Mouse (Mus musculus) limb, embryonic 13.5 days (tissue): Measurements from ENCODE around the gene Zfyve26. TPM values are rescaled to one million over a fixed set of nuclear protein-coding genes. Genes with fewer than 3 reads are reported as not detected.

ENCODE experiments used
- ATAC-seq: fragments of 200-750 bp; cut with Nextera tagmentation; 2 replicates; pipeline ENCODE4 v1.8.0; 2017; ENCODE audit warnings: low read depth, moderate number of reproducible peaks, moderate TSS enrichment; ENCODE audit not compliant: low FRiP score
- H3K27ac ChIP-seq: fragments of 300-500 bp; sonication (generic); 2 replicates; pipeline ENCODE4 v1.5.1; 2015; ENCODE audit warnings: inconsistent platforms, mild to moderate bottlenecking, moderate library complexity
- H3K27me3 ChIP-seq: fragments of 300-500 bp; sonication (generic); 2 replicates; pipeline ENCODE4 v1.6.1; 2015; ENCODE audit warnings: mild to moderate bottlenecking, inconsistent platforms
- H3K36me3 ChIP-seq: fragments of 300-500 bp; sonication (generic); 2 replicates; pipeline ENCODE4 v1.6.1; 2015; ENCODE audit warnings: inconsistent platforms, mild to moderate bottlenecking, moderate library complexity
- H3K4me1 ChIP-seq: fragments of 300-500 bp; sonication (generic); 2 replicates; pipeline ENCODE4 v1.6.1; 2015; ENCODE audit warnings: inconsistent platforms
- H3K4me2 ChIP-seq: fragments of 300-500 bp; sonication (generic); replicated peaks from 2 replicates; pipeline ENCODE4 v1.6.1; 2015; ENCODE audit warnings: inconsistent platforms, mild to moderate bottlenecking, moderate library complexity
- H3K4me3 ChIP-seq: fragments of 300-500 bp; sonication (generic); 2 replicates; pipeline ENCODE4 v1.5.1; 2015; ENCODE audit warnings: moderate library complexity, mild to moderate bottlenecking, inconsistent platforms
- H3K9ac ChIP-seq: fragments of 300-500 bp; sonication (generic); 2 replicates; pipeline ENCODE4 v1.6.1; 2015; ENCODE audit warnings: mild to moderate bottlenecking, inconsistent platforms
- H3K9me3 ChIP-seq: fragments of 300-500 bp; sonication (generic); 2 replicates; pipeline ENCODE4 v1.6.1; 2016; ENCODE audit warnings: inconsistent platforms
- WGBS: fragments of 180-500 bp; shearing (Covaris S2); methylation state at CpG from one replicate; pipeline ENCODE4 v1.1.7; 2015; 5-methylcytosine and 5-hydroxymethylcytosine counted together
- polyA plus RNA-seq: library from polyadenylated mRNA; unstranded; fragments of >200 nt; fragmentation: Nextera tagmentation; extraction: Ambion mirVana; gene quantifications from 2 replicates; pipeline ENCODE4 v1.2.1, GENCODE M21; 2015

The Zfyve26 gene
- polyA plus RNA-seq, 1 experiment from 2014 or later: 14.2 TPM

DNA sequence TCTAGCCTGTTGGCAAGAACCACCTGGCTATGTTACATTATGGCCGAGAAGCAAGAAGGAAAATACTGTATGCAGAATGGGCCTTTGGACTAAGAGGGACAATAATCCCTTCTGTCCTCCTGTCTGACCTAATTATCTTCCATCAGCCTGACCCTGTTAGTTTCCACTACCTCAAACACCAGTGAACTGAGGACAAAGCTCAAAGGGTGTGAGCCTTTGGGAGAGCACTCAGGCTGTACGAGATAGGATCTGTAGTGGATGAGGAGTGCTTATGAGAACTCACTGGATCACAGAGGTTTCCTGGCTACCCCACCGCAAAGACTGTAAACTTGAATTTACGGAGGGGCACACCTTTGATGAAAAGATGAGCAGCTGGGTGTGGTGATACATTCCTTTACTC, 17.6 kb upstream of the Zfyve26 start:
- 92% methylated on average over 4 of the region's 4 CpGs for WGBS
- H3K36me3 ChIP-seq: no peaks in the 10 kb centered on the region
- no peak overlapping the region for H3K4me2 ChIP-seq
- no peak overlapping the region for H3K9ac ChIP-seq
- H3K4me3 ChIP-seq: no peak overlapping the region
- H3K27me3 ChIP-seq: no peaks in the 10 kb centered on the region
- ATAC-seq: no peak
- H3K27ac ChIP-seq: no peak overlapping the region
- H3K9me3 ChIP-seq: no peaks in the 10 kb centered on the region
- H3K4me1 ChIP-seq: no peaks in the 10 kb centered on the region

DNA sequence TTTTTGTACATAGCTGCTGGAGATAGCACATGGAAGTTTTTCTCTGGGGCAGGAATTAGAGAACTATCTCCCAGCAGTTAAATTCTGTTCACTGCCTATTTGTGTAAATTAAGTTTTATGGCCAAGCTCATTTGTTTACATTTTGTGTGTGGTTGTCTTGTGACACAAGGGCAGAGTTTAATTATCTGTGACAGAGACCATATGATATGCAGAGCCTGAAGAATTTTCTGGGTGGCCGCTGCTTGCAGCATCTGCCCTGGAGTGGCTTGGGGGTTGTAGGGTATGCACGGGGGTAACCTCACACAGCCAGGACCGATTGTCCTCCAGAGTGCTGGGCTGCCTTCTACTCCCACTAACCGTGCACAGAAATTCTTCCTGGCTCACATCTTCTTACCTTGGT, 9.9 kb upstream of the Zfyve26 start:
- H3K4me2 ChIP-seq: no peak overlapping the region
- H3K27me3 ChIP-seq: no peaks in the 10 kb centered on the region
- H3K36me3 ChIP-seq: peaks cover 7% of the 10 kb centered on the region; the same call in 1 of the 2 replicates
- no peak for ATAC-seq
- no peak overlapping the region for H3K27ac ChIP-seq
- no peak overlapping the region for H3K4me3 ChIP-seq
- H3K4me1 ChIP-seq: no peaks in the 10 kb centered on the region
- 67% methylated on average over 4 of the region's 4 CpGs for WGBS
- no peak overlapping the region for H3K9ac ChIP-seq
- no peaks in the 10 kb centered on the region for H3K9me3 ChIP-seq

DNA sequence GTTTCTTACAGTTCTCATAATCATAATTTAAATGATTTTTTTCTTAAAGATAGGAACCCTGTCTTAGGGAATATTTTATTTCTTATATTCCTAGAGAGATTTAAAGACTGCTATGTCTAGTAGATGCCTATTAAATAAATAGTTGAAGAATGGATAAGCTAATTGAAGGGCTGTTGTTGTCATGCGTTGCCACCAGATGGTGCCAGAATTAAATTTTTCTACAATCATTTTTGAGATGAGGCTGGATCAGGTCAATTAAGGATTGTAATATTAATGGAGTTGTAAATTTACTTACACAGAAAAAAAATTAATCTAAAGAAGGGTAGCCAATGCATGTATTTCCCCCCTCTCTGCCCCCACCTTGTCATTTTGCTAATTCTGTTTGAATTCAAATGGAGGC, 9.0 kb upstream of the Zfyve26 start:
- Histone ChIP-seq H3K4me1 (no peaks in the 10 kb centered on the region), H3K27me3 (no peaks in the 10 kb centered on the region), H3K9me3 (no peaks in the 10 kb centered on the region), H3K4me2 (no peak overlapping the region), H3K36me3 (peaks cover 7% of the 10 kb centered on the region; the same call in 1 of the 2 replicates), H3K27ac (no peak overlapping the region), H3K9ac (no peak overlapping the region), H3K4me3 (no peak overlapping the region)
- ATAC-seq: no peak
- 72% methylated on average over 1 of the region's 1 CpGs for WGBS

DNA sequence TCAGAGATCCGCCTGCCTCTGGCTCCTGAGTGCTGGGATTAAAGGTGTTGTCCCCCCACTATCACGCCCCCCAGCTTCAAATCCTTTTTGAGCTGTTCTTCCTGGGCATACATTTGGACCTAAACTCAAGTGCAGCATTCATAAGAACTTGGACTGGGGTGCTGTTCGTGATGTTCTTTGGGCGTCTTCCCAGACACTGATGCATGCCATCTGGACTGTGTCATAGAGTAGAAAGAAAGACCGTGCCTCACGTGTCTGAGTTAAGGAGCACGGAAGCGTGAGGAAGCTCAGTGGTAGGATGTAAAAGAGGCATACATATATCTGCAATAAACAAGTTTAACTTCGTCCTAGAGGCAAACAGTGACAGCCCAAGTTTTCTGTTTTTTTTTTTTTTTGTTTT, 5.7 kb upstream of the Zfyve26 start:
- Histone ChIP-seq H3K36me3 (peaks cover 7% of the 10 kb centered on the region; the same call in 1 of the 2 replicates), H3K4me1 (peaks cover 7% of the 10 kb centered on the region), H3K9me3 (no peaks in the 10 kb centered on the region), H3K9ac (no peak overlapping the region), H3K4me2 (no peak overlapping the region), H3K27ac (no peak overlapping the region), H3K27me3 (no peaks in the 10 kb centered on the region), H3K4me3 (no peak overlapping the region)
- ATAC-seq: no peak
- 86% methylated on average over 9 of the region's 9 CpGs for WGBS

DNA sequence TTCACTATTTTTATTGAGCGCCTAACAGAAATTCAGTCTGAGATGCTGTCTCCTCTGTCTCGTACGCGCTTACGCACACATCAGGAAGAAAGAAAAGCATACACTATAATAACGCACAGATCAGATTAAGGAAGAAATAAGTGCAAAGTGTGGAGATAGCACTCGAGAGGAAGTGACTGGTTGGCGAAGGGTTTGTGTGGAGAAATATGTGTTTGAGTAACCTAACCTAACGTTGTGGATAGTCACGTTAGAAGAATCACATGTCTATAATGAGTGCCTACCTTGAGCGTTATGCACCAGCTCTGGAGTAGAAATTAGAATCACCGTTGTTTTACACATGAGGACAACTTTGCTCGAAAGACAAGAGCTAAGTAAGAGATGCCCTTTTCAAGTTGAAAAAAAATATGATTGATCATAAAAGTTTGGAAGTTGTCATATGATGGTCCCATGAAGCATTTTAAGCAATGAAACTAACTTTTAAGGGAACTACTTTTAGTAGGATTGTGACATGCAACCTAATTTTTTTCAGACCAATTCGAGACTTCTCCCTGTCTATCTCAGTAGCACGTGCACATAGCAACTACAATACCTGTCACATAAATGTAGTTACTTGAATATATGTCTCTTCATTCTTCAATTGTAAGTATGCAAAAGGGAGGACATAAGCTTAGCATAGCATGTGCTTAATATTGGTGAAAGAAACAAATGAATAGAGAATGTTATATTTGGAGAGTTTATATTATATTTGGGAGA, 2.0 kb upstream of the Zfyve26 start:
- no peaks in the 10 kb centered on the region for H3K27me3 ChIP-seq
- peak overlapping the region; percentile 77 for H3K9ac ChIP-seq
- peak overlapping the region; percentile 74 for H3K4me3 ChIP-seq
- no peak for ATAC-seq
- 14% methylated on average over 15 of the region's 15 CpGs for WGBS
- no peak overlapping the region for H3K27ac ChIP-seq
- no peaks in the 10 kb centered on the region for H3K9me3 ChIP-seq
- peaks cover 4% of the 10 kb centered on the region; the same call in 1 of the 2 replicates for H3K36me3 ChIP-seq
- peaks cover 17% of the 10 kb centered on the region for H3K4me1 ChIP-seq
- H3K4me2 ChIP-seq: peak overlapping the region; percentile 85

DNA sequence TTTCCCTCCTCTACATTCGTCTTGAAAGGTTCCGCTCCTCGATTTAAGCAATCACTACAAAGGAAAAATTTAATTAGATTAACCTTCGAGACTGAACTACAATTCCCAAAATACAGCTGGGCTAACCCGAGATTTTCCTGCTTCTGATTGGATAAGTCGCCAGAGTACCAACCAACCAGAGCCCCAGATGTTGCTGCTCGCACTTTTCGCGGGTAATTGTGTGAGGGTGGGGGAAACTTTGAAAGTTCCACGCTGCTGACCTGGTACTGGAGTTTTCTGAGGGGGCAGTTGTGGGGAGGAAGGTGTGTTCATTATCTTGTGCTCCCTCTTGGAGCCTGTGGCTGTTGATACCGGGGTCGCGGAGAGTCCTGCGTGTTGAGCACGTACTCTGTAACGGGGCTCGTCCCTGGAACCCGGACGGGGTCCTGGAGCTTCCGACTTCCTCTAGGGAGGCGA, 1.0 kb upstream of the Zfyve26 start, which contains the start of gene Rad51b:
TSS of gene Rad51b (plus strand) at position 162 of the 456 bp plus-strand sequence.
- H3K36me3 ChIP-seq: no peaks in the 10 kb centered on the region
- no peaks in the 10 kb centered on the region for H3K9me3 ChIP-seq
- peak within 1 kb of the TSS; percentile 85 for H3K4me2 ChIP-seq
- H3K27ac ChIP-seq: peak within 1 kb of the TSS; percentile 63; the same call in 1 of the 2 replicates
- no peaks in the 10 kb centered on the region for H3K27me3 ChIP-seq
- H3K4me3 ChIP-seq: peak within 1 kb of the TSS; percentile 74
- peak; percentile 84 for ATAC-seq
- WGBS: under 1% methylated on average over 21 of the region's 21 CpGs
- peak within 1 kb of the TSS; percentile 77 for H3K9ac ChIP-seq
- peaks cover 17% of the 10 kb centered on the region for H3K4me1 ChIP-seq

DNA sequence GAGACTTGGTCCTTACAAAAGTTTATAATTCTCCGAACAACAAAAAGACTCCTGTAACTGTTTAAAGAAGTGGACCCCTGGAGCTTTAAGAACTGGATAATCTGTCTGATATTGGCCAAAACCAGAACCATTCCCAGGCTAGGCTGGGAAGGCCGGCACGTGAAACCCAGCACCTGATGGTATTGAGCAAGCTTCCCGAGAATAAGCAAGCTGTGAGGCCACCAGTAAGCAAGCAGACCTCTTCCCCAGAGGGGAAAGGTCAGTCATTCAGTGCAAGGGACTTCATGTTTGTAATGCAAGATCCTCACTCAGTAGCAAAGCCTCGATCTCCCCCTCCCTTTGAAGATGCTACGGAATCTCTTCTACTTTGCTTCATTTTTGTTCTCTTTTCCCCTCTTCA, 3.2 kb downstream of the Zfyve26 start:
- Histone ChIP-seq H3K27me3 (no peaks in the 10 kb centered on the region), H3K9me3 (no peaks in the 10 kb centered on the region), H3K4me2 (no peak overlapping the region), H3K4me3 (no peak overlapping the region), H3K27ac (no peak overlapping the region), H3K9ac (no peak overlapping the region), H3K4me1 (peaks cover 13% of the 10 kb centered on the region), H3K36me3 (peaks cover 19% of the 10 kb centered on the region)
- 81% methylated on average over 6 of the region's 6 CpGs for WGBS
- no peak for ATAC-seq

DNA sequence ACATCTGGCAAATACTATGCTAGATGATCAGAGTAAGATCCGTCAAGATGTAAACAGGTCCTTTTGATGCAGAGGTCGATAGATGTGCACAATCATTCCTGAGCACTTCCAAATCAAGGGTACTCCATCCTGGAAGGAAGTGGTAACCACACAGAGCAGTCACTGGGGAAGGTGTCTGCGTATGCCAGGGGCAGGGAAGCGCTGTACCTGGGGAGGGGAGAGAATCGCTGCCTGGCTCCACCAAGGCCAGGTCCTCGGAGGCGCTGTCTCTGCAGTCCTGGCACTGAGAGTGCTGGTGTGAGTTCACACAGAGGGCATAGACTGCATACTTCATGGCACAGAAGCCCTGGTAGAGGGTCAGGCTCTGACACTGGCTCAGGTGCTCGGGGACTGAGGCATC, 13.5 kb downstream of the Zfyve26 start:
- H3K9me3 ChIP-seq: no peaks in the 10 kb centered on the region
- H3K4me3 ChIP-seq: no peak overlapping the region
- no peak for ATAC-seq
- no peak overlapping the region for H3K27ac ChIP-seq
- H3K27me3 ChIP-seq: no peaks in the 10 kb centered on the region
- no peaks in the 10 kb centered on the region for H3K4me1 ChIP-seq
- no peak overlapping the region for H3K4me2 ChIP-seq
- H3K36me3 ChIP-seq: peaks cover 94% of the 10 kb centered on the region
- 88% methylated on average over 8 of the region's 8 CpGs for WGBS
- H3K9ac ChIP-seq: no peak overlapping the region

DNA sequence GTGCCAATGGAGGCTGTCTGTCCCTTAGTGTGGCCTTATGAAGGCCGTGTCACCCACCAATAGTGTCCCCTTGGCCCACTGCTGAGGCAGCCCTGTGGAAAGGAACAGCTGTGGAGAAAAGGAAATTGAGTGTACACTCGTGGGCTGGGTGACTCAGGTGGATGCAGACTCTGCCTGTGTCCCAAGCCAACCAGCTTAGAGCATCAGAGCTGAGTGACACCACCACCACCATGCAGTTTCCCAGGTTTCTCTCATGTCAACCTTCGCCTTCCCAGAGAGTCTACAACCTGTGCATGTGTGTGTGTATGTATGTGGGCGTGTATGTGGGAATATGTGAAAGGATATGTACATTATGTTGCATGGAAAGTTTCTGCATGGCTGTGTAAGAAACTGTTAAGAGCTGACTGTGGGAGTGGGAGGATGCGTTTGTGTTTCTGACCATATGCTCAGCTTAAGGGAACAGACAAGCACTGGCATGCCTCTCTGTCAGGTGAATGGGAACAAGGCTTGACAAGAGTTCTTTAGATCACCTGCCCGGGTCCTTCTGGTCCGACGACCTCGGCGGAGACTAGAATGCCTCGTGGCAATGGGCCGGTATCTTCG, 16.5 kb downstream of the Zfyve26 start:
- H3K4me2 ChIP-seq: no peak overlapping the region
- no peak overlapping the region for H3K4me3 ChIP-seq
- WGBS: 88% methylated on average over 13 of the region's 13 CpGs
- no peaks in the 10 kb centered on the region for H3K9me3 ChIP-seq
- H3K27me3 ChIP-seq: no peaks in the 10 kb centered on the region
- H3K27ac ChIP-seq: no peak overlapping the region
- H3K9ac ChIP-seq: no peak overlapping the region
- no peaks in the 10 kb centered on the region for H3K4me1 ChIP-seq
- ATAC-seq: no peak
- peaks cover 91% of the 10 kb centered on the region for H3K36me3 ChIP-seq

DNA sequence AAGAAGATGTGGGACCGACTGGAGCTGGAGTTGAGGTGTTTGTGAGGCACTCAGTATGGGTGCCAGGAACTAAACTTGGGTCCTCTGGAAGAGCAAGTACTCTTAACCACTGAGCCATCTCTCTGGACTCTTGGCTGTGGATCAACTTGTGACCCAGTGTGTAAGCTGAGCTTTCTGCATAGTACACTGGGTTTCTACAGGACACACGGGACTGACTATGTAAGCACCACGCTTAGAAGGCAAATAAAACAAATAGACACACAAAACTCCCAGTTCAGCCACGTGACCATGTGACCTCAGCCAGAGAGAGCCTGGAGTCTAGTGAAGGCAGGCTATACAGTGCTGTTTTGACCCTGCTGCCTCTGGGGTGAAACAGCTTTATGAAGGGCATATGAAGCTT, 23.5 kb downstream of the Zfyve26 start:
- H3K36me3 ChIP-seq: peaks cover 95% of the 10 kb centered on the region
- 86% methylated on average over 4 of the region's 4 CpGs for WGBS
- H3K27me3 ChIP-seq: no peaks in the 10 kb centered on the region
- H3K4me3 ChIP-seq: no peak overlapping the region
- no peaks in the 10 kb centered on the region for H3K4me1 ChIP-seq
- H3K9ac ChIP-seq: no peak overlapping the region
- no peak for ATAC-seq
- H3K4me2 ChIP-seq: no peak overlapping the region
- no peak overlapping the region for H3K27ac ChIP-seq
- no peaks in the 10 kb centered on the region for H3K9me3 ChIP-seq

DNA sequence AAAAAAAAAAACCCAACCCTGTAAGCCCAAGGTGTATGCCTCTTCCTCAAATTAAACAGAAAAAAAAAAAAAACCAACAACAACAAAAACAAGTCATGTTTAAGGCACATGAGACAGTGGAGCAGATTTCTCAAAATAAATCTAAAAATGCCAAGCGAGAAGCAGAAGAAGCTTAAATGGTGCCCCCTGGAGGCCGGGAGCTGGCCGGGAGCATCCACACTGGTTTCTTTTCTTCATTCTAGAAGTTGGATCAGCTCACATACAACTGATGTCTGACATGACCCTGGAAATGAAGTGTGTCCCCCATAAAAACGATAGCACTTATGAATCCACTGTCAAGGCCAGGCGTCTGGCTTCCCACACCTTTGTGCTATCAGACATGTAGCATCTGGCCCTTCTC, 35.1 kb downstream of the Zfyve26 start:
- no peak overlapping the region for H3K27ac ChIP-seq
- no peaks in the 10 kb centered on the region for H3K9me3 ChIP-seq
- no peak overlapping the region for H3K4me3 ChIP-seq
- H3K27me3 ChIP-seq: no peaks in the 10 kb centered on the region
- H3K36me3 ChIP-seq: peaks cover 85% of the 10 kb centered on the region
- ATAC-seq: no peak
- no peak overlapping the region for H3K4me2 ChIP-seq
- H3K4me1 ChIP-seq: no peaks in the 10 kb centered on the region
- H3K9ac ChIP-seq: no peak overlapping the region
- 56% methylated on average over 5 of the region's 5 CpGs for WGBS

DNA sequence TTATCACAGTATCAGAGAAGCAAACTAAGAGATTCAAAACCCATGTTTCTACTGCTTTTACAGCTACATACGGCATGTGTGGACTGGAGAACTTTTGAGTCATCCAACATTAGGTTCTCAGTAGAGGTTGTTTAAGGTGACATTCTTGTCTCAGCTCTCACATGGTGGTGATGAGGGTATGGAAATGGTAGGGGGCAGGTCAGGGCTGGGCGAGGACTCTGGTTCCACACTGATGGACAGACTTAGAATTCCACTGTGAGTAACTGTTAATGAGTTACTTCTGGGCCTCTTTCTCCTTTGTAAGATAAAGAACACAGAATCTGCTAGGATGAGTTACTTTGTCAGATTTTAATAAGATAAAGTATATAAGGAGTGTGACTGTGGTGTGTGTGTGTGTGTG, 36.0 kb downstream of the Zfyve26 start:
- no peak overlapping the region for H3K4me2 ChIP-seq
- H3K27me3 ChIP-seq: no peaks in the 10 kb centered on the region
- no peak for ATAC-seq
- H3K9ac ChIP-seq: no peak overlapping the region
- no peak overlapping the region for H3K4me3 ChIP-seq
- WGBS: 92% methylated on average over 2 of the region's 2 CpGs
- no peak overlapping the region for H3K27ac ChIP-seq
- peaks cover 83% of the 10 kb centered on the region for H3K36me3 ChIP-seq
- H3K4me1 ChIP-seq: no peaks in the 10 kb centered on the region
- no peaks in the 10 kb centered on the region for H3K9me3 ChIP-seq
